Mouse (Mus musculus): ENCODE measurements at regions not wholly inside any gene's neighbourhood (a gene's known extent, or its start where the extent isn't known, plus 50 kb on each side); places are given as distances from the start of the nearest gene placed in this dataset.

DNA sequence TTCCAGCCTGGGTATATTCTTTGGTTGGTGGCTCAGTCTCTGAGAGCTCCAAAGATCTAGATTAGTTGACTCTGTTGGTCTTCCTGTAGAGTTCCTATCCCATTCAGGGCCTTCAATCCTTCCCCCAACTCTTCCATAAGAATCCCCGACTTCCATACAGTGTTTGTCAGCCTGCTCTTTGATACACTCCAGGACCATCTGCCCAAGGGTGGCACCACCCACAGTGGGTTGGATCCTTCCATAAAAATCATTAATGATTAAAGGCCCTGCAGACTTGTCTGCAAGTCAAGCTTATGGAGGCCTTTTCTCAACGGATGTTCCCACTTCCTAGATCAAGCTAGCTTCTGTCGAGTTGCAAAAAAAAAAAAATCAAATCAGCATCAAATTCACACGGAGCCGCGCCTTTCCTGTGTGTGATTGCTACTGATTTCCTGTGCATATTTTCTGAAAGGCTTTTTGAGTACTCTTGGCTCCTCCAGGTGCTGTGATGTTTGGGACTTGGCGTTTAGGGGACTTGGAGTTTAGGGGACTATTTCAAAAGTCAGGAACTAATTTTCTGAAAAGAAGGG is 171.3 kb upstream of the Gm9833 start:
- TF ChIP-seq CTCF (IDR thresholded peaks at IDR 0.05; ENCODE audit: extremely low read depth, insufficient read depth, low read length) (no peak), POLR2A (IDR thresholded peaks at IDR 0.05; ENCODE audit: extremely low read depth, insufficient read depth, low read length) (no peak)
